Mouse (Mus musculus): ENCODE results near the gene Rassf4. TPM values are rescaled to one million over a fixed set of nuclear protein-coding genes. Genes with fewer than 3 reads are reported as not detected.

Rassf4 gene
- total and polyA plus RNA-seq, 3 experiments, result 17.3 to 69.0 (median 32.3) TPM

DNA sequence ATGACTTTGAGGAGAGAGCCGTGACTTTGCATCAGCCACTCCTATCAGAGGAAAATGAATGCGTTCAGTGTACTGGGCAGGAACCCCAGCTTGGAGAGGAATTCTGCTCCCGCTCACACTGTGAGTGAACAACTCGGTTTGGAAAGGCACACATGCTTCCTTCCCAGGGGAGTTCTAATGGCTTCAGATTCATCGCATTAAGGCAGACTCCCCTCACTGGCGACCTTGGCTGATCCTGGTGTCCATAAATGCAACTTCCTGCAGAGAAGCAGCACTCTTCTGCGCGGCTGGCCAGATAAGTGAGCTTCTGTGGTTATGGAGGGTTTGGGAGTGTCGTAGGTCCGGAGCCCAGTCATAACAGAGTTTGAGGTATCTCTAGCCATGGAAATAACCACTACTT, 44.0 kb downstream of the Rassf4 start:
- peaks cover 19 to 34% of the 10 kb centered on the region in 2 experiments for H3K36me3 ChIP-seq (replicated peaks in 1 of 2; ENCODE audit: control insufficient read depth in 1 of 2, insufficient read depth in 1 of 2, low read length in 1 of 2)
- in situ Hi-C loops (cut with MboI; ENCODE audit: low pct_ligation_motif_present, low pct_unique_long_range_greater_than_20kb, low sequenced_read_pairs), result no loop called here
- H3K79me2 ChIP-seq (replicated peaks; ENCODE audit: control insufficient read depth, extremely low read depth, insufficient read depth, poor library complexity, severe bottlenecking), result peaks cover 15% of the 10 kb centered on the region
- DNase-seq (ENCODE audit: extremely low read depth), result no peak
- H3K9me3 ChIP-seq (replicated peaks; ENCODE audit: low read length), result no peaks in the 10 kb centered on the region
- H3K4me3 ChIP-seq (replicated peaks in 1 of 3; ENCODE audit: low read depth in 2 of 3, low read length in 2 of 3, poor library complexity in 1 of 3), result no peak overlapping the region
- peaks cover 3 to 30% of the 10 kb centered on the region in 2 experiments for H3K4me1 ChIP-seq (ENCODE audit: control insufficient read depth in 1 of 2, insufficient read depth in 2 of 2)
- no peak overlapping the region for H3K27ac ChIP-seq (ENCODE audit: insufficient read depth, low read depth)
- no peaks in the 10 kb centered on the region for H3K27me3 ChIP-seq (replicated peaks)
- H3K4me2 ChIP-seq (ENCODE audit: insufficient read depth, low read depth, poor library complexity, severe bottlenecking), result no peak overlapping the region
- dilution Hi-C loops (cut with MboI; ENCODE audit: extremely low pct_ligation_motif_present, extremely low pct_unique_long_range_greater_than_20kb, low sequenced_read_pairs), result no loop called here
- TF ChIP-seq MAX (IDR thresholded peaks at IDR 0.05; ENCODE audit: low read length) (no peak), SIN3A (IDR thresholded peaks at IDR 0.05; ENCODE audit: low read length) (no peak), KAT2A (IDR thresholded peaks at IDR 0.05; ENCODE audit: insufficient replicate concordance, low read length) (no peak), ETS1 (conservative IDR thresholded peaks at IDR 0.05; ENCODE audit: low read depth, low read length) (no peak), E2F4 (IDR thresholded peaks at IDR 0.05; ENCODE audit: insufficient replicate concordance, low read depth, low read length) (no peak), NELFE (IDR thresholded peaks at IDR 0.05; ENCODE audit: low read depth, low read length) (no peak)
- H3K9ac ChIP-seq (ENCODE audit: insufficient read depth, low read depth), result no peak overlapping the region

DNA sequence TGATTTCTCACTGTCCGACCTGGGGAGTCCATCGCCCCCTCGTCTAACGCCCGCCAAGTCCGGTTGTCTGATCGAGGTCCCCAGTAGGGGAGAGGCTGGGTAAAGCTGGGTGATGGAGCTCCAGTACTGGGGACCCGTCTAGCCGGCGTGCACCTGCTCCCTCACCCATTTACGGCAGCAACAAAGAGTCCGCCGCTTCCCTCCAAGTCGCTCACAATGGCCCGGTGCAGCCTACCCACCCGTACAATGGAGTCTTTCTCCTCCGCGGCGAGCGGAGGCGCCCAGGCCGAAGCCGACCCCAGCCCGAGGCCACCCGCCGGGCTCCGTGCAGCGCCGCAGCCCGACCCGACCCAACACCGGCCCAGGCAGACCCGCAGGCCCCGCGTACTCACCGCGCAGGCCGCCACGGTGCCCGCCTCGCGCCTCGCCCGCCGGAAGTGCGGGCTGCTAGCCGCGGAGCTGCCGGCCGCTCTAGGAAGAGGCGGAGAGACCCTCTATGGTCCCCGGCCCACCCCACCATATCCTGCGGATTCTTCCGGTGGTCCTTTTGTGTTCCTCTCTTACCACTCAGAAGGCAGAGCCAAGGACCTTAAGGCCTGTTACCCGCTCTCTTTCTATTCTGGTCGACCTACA, 45.1 kb downstream of the Rassf4 start, which contains the start of gene Zfp422:
Zfp422 (minus strand) TSS at position 461 of the 633 bp plus-strand sequence.
- Histone ChIP-seq H3K9ac (ENCODE audit: insufficient read depth, low read depth) (peak within 1 kb of the TSS; percentile 90), H3K4me3 (replicated peaks in 1 of 3; ENCODE audit: low read depth in 2 of 3, low read length in 2 of 3, poor library complexity in 1 of 3) (peak within 1 kb of the TSS; percentile 81 to 88 (median 85)), H3K27ac (ENCODE audit: insufficient read depth, low read depth) (peak within 1 kb of the TSS; percentile 27; the same call in 1 of the 2 replicates), H3K36me3 (replicated peaks in 1 of 2; ENCODE audit: control insufficient read depth in 1 of 2, insufficient read depth in 1 of 2, low read length in 1 of 2) (peaks cover 11 to 27% of the 10 kb centered on the region in 2 experiments), H3K4me1 (ENCODE audit: control insufficient read depth in 1 of 2, insufficient read depth in 2 of 2) (peaks cover 3 to 30% of the 10 kb centered on the region in 2 experiments), H3K4me2 (ENCODE audit: insufficient read depth, low read depth, poor library complexity, severe bottlenecking) (peak within 1 kb of the TSS; percentile 94), H3K27me3 (replicated peaks) (no peaks in the 10 kb centered on the region), H3K9me3 (replicated peaks; ENCODE audit: low read length) (no peaks in the 10 kb centered on the region), H3K79me2 (replicated peaks; ENCODE audit: control insufficient read depth, extremely low read depth, insufficient read depth, poor library complexity, severe bottlenecking) (peaks cover 15% of the 10 kb centered on the region)
- peak; percentile 58 for DNase-seq (ENCODE audit: extremely low read depth)
- dilution Hi-C loops (cut with MboI; ENCODE audit: extremely low pct_ligation_motif_present, extremely low pct_unique_long_range_greater_than_20kb, low sequenced_read_pairs), result no loop called here
- in situ Hi-C loops (cut with MboI; ENCODE audit: low pct_ligation_motif_present, low pct_unique_long_range_greater_than_20kb, low sequenced_read_pairs), result no loop called here
- TF ChIP-seq MAZ (IDR thresholded peaks at IDR 0.05; ENCODE audit: low read depth, low read length), result no peak
- no peak for TF ChIP-seq MEF2A (IDR thresholded peaks at IDR 0.05; ENCODE audit: borderline replicate concordance, low read depth, low read length)
- TF ChIP-seq ZMIZ1 (IDR thresholded peaks at IDR 0.05; ENCODE audit: low read depth, low read length), result peak; percentile 76
- no peak for TF ChIP-seq ZC3H11A (IDR thresholded peaks at IDR 0.05; ENCODE audit: low read depth, low read length)
- TF ChIP-seq RAD21 (IDR thresholded peaks at IDR 0.05; ENCODE audit: low read depth, low read length), result no peak
- TF ChIP-seq CTCF (conservative IDR thresholded peaks at IDR 0.05 in 1 of 2, IDR thresholded peaks at IDR 0.05 in 1 of 2; ENCODE audit: low read depth in 2 of 2, low read length in 2 of 2), result no peak
- peak; percentile 84 for TF ChIP-seq POLR2A (IDR thresholded peaks at IDR 0.05; ENCODE audit: low read depth, low read length)
- TF ChIP-seq GABPA (IDR thresholded peaks at IDR 0.05; ENCODE audit: insufficient replicate concordance, low read depth, low read length), result no peak
- TF ChIP-seq TBP (conservative IDR thresholded peaks at IDR 0.05; ENCODE audit: low read depth, low read length), result 0 out of 2 replicates have a peak, but pooled peaks have one; percentile 48
- no peak for TF ChIP-seq USF2 (conservative IDR thresholded peaks at IDR 0.05; ENCODE audit: low read depth, low read length)
- no peak; the same call in 1 of the 2 replicates for TF ChIP-seq RCOR1 (conservative IDR thresholded peaks at IDR 0.05; ENCODE audit: low read depth, low read length)
- TF ChIP-seq CHD1 (IDR thresholded peaks at IDR 0.05; ENCODE audit: low read depth, low read length), result no peak; the same call in 1 of the 2 replicates
- no peak for TF ChIP-seq MYC (IDR thresholded peaks at IDR 0.05; ENCODE audit: low read depth, low read length)
- peak; percentile 78 for TF ChIP-seq HCFC1 (IDR thresholded peaks at IDR 0.05; ENCODE audit: low read depth, low read length)
- TF ChIP-seq MAX (IDR thresholded peaks at IDR 0.05; ENCODE audit: low read length), result no peak
- peak; percentile 89 for TF ChIP-seq TCF12 (IDR thresholded peaks at IDR 0.05; ENCODE audit: low read depth, low read length)
- TF ChIP-seq SMC3 (IDR thresholded peaks at IDR 0.05; ENCODE audit: low read depth, low read length), result no peak
- peak; percentile 7; the same call in 1 of the 2 replicates for TF ChIP-seq IRF4 (IDR thresholded peaks at IDR 0.05; ENCODE audit: low read depth, low read length)
- no peak for TF ChIP-seq USF1 (IDR thresholded peaks at IDR 0.05; ENCODE audit: low read depth, low read length)
- TF ChIP-seq UBTF (IDR thresholded peaks at IDR 0.05; ENCODE audit: low read depth, low read length), result peak; percentile 83; the same call in 1 of the 2 replicates
- TF ChIP-seq ELF1 (IDR thresholded peaks at IDR 0.05; ENCODE audit: low read depth, low read length), result peak; percentile 84
- no peak for TF ChIP-seq CHD2 (IDR thresholded peaks at IDR 0.05; ENCODE audit: low read length)
- no peak for TF ChIP-seq BHLHE40 (IDR thresholded peaks at IDR 0.05; ENCODE audit: low read depth, low read length)
- TF ChIP-seq JUN (IDR thresholded peaks at IDR 0.05; ENCODE audit: insufficient read depth, low read depth, low read length), result no peak
- peak; percentile 75 for TF ChIP-seq NELFE (IDR thresholded peaks at IDR 0.05; ENCODE audit: low read depth, low read length)
- no peak for TF ChIP-seq PAX5 (IDR thresholded peaks at IDR 0.05; ENCODE audit: low read length)
- TF ChIP-seq E2F4 (IDR thresholded peaks at IDR 0.05; ENCODE audit: insufficient replicate concordance, low read depth, low read length), result no peak
- TF ChIP-seq ZKSCAN1 (IDR thresholded peaks at IDR 0.05; ENCODE audit: borderline replicate concordance, low read depth, low read length), result no peak
- TF ChIP-seq KAT2A (IDR thresholded peaks at IDR 0.05; ENCODE audit: insufficient replicate concordance, low read length), result 0 out of 2 replicates have a peak, but pooled peaks have one; percentile 50

Data from CH12.LX (cell line).